Mouse (Mus musculus) spleen, adult 2 months (tissue): ENCODE measurements around the gene Faap100. TPM values are rescaled to one million over a fixed set of nuclear protein-coding genes. Genes with fewer than 3 reads are reported as not detected.

Experiments
- DNase-seq, 2 experiments: peaks; one replicate each; pipeline versions ENCODE4 v3.0.0 to v3.0.0-alpha.2; 2012 to 2021; ENCODE audit warnings: low spot score in 2 of 2, low read depth in 1 of 2
- H3K27ac ChIP-seq: fragments of 200-500 bp; 2 replicates; pipeline ENCODE4 v1.5.1; 2012; ENCODE audit warnings: low read length, inconsistent platforms; ENCODE audit not compliant: insufficient read depth
- H3K27me3 ChIP-seq: fragments of 200-500 bp; 2 replicates; pipeline ENCODE4 v1.6.1; 2012; ENCODE audit warnings: mild to moderate bottlenecking, moderate library complexity, low read length, inconsistent platforms; ENCODE audit not compliant: control insufficient read depth, insufficient read depth
- H3K36me3 ChIP-seq: fragments of 200-500 bp; 2 replicates; pipeline ENCODE4 v1.6.1; 2012; ENCODE audit warnings: mild to moderate bottlenecking, low read length, inconsistent platforms; ENCODE audit not compliant: control insufficient read depth, insufficient read depth
- H3K4me1 ChIP-seq: fragments of 200-500 bp; 2 replicates; pipeline ENCODE4 v1.6.1; 2011; ENCODE audit warnings: inconsistent platforms; ENCODE audit not compliant: control insufficient read depth, insufficient read depth, insufficient read length
- H3K4me3 ChIP-seq: fragments of 200-500 bp; 2 replicates; pipeline ENCODE4 v1.5.1; 2011; ENCODE audit warnings: mild to moderate bottlenecking, inconsistent platforms; ENCODE audit not compliant: insufficient read depth, insufficient read length; ENCODE audit errors: extremely low read depth
- CTCF ChIP-seq: fragments of 200-500 bp; IDR thresholded peaks from 2 replicates; pipeline ENCODE4 v1.5.1; 2011; ENCODE audit warnings: mild to moderate bottlenecking, inconsistent platforms; ENCODE audit not compliant: insufficient read depth, insufficient read length, insufficient replicate concordance; ENCODE audit errors: extremely low read depth
- POLR2A ChIP-seq: fragments of 200-500 bp; IDR thresholded peaks from 2 replicates; pipeline ENCODE4 v1.6.1; 2011; ENCODE audit warnings: low read depth, low read length, inconsistent platforms
- WGBS: fragments of 180-500 bp; shearing (Covaris S2); methylation state at CpG from one replicate; pipeline ENCODE4 v1.1.7; 2018; 5-methylcytosine and 5-hydroxymethylcytosine counted together
- polyA plus RNA-seq: library from polyadenylated mRNA; depleted of rRNA; stranded (reverse); fragments of >200 nt; gene quantifications from 2 replicates; pipeline ENCODE4 v1.2.3, GENCODE M21; 2012; rRNA removed

The Faap100 gene
- polyA plus RNA-seq, 1 experiment: 36.5 TPM

GRCm38 (mm10) chr11:120319310-120319709 is 59.3 kb downstream of the Faap100 start:
- DNase-seq: no peak
- 83% methylated on average over 5 of the region's 5 CpGs for WGBS
- H3K27me3 ChIP-seq: 0 out of 2 replicates have a peak, but pooled peaks cover 2% of the 10 kb centered on the region
- H3K27ac ChIP-seq: no peak overlapping the region
- H3K36me3 ChIP-seq: no peaks in the 10 kb centered on the region
- TF ChIP-seq CTCF: no peak
- TF ChIP-seq POLR2A: no peak
- H3K4me3 ChIP-seq: no peak overlapping the region
- no peaks in the 10 kb centered on the region for H3K4me1 ChIP-seq

Other genes with a start within 250 kb of the Faap100 start
- gene Slc38a10, start 227.4 kb downstream of the Faap100 start, polyA plus RNA-seq: 81.9 and 94.2 TPM in 2 replicates
- 3.6 and 4.0 TPM in 2 replicates for gene Bahcc1, start 145.8 kb downstream of the Faap100 start, polyA plus RNA-seq
- gene Actg1, start 30.2 kb downstream of the Faap100 start, polyA plus RNA-seq: 951 and 978 TPM in 2 replicates
- gene Fscn2, start 17.2 kb downstream of the Faap100 start, polyA plus RNA-seq: 0.08 TPM in 1 of 2 replicates, not detected in the other
- gene Nploc4, start 58.9 kb upstream of the Faap100 start, polyA plus RNA-seq: 25.3 and 31.0 TPM in 2 replicates
- 7.9 and 9.1 TPM in 2 replicates for gene Tspan10, start 63.9 kb upstream of the Faap100 start, polyA plus RNA-seq
- gene Pde6g, start 74.7 kb upstream of the Faap100 start, polyA plus RNA-seq: 0.14 and 0.35 TPM in 2 replicates
- gene Oxld1, start 79.3 kb upstream of the Faap100 start, polyA plus RNA-seq: 9.1 and 11.0 TPM in 2 replicates
- 11.2 TPM in 2 replicates for gene Ccdc137, start 79.4 kb upstream of the Faap100 start, polyA plus RNA-seq
- 13.2 and 14.4 TPM in 2 replicates for gene Arl16, start 88.8 kb upstream of the Faap100 start, polyA plus RNA-seq
- gene Mrpl12, start 105.8 kb upstream of the Faap100 start, polyA plus RNA-seq: 55.1 and 55.7 TPM in 2 replicates
- 36.5 and 48.1 TPM in 2 replicates for gene Slc25a10, start 113.1 kb upstream of the Faap100 start, polyA plus RNA-seq
- gene Gcgr, start 151.9 kb upstream of the Faap100 start, polyA plus RNA-seq: 0.30 and 0.36 TPM in 2 replicates
- 79.9 and 99.4 TPM in 2 replicates for gene Mcrip1, start 171.0 kb upstream of the Faap100 start, polyA plus RNA-seq
- gene Ppp1r27, start 172.4 kb upstream of the Faap100 start, polyA plus RNA-seq: not detected in 2 replicates
- gene P4hb, start 194.5 kb upstream of the Faap100 start, polyA plus RNA-seq: 76.8 and 79.2 TPM in 2 replicates
- gene Arhgdia, start 202.9 kb upstream of the Faap100 start, polyA plus RNA-seq: 620 and 856 TPM in 2 replicates
- gene Alyref, start 219.6 kb upstream of the Faap100 start, polyA plus RNA-seq: 22.1 and 27.2 TPM in 2 replicates
- gene Anapc11, start 219.7 kb upstream of the Faap100 start, polyA plus RNA-seq: 80.1 and 101 TPM in 2 replicates
- gene Npb, start 229.7 kb upstream of the Faap100 start, polyA plus RNA-seq: 4.4 and 5.5 TPM in 2 replicates
- gene Pcyt2, start 239.2 kb upstream of the Faap100 start, polyA plus RNA-seq: 139 and 165 TPM in 2 replicates
- 119 and 139 TPM in 2 replicates for gene Sirt7, start 246.5 kb upstream of the Faap100 start, polyA plus RNA-seq